Mouse (Mus musculus) layer of hippocampus, adult 18-20 months (tissue): ENCODE measurements at regions not wholly inside any gene's neighbourhood (a gene's known extent, or its start where the extent isn't known, plus 50 kb on each side); places are given as distances from the start of the nearest gene placed in this dataset.

Source experiments
- DNase-seq, 2 experiments: peaks; one replicate each; pipeline ENCODE4 v3.0.0; 2022; ENCODE audit warnings: low spot score in 2 of 2

DNA sequence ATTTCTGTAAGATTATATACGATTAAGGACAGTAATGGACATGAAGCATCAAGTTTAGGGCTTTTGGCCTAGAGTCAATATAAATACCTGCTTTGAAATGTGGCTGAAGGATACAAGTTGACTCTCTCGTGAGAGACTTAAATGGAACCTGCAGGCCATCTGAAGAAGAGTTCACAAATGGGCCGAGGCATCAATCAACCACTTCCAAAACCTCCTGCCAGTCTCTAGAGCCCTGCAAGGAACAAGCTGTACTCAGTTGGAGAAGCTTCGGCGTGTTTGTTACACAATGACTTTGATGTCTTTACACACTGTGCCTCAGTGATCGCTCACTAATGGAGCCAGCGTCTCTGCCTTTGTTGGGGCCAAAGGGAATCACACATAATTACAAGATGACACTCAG, 146.1 kb upstream of the Ccnd2 start:
- DNase-seq, result no peak

- no peak for DNase-seq
Measured at GRCm38 (mm10) chr6:127311192-127312054, 135.2 kb upstream of the Parp11 start.

DNA sequence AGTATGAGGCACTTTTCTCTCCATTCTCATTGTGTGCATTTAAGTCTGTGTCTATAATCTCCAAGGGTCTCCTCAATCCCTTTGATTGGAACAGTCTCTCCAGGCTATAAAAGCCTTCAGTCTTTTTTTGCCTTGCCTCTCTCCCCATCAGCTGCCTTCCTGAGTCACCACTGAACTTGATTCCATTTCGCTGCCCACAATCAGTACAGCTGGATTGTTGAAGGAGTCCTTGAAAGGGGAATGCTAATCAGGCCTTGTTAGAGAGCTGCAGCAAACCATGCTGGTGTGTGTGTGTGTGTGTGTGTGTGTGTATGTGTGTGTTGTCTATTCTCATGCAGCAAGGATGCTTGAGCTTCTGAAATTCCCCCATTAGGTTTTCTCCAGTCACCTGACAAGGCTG, 129.3 kb upstream of the Parp11 start:
- DNase-seq, result no peak

- DNase-seq, result no peak
Measured at GRCm38 (mm10) chr6:127318746-127319582, 127.7 kb upstream of the Parp11 start.

DNA sequence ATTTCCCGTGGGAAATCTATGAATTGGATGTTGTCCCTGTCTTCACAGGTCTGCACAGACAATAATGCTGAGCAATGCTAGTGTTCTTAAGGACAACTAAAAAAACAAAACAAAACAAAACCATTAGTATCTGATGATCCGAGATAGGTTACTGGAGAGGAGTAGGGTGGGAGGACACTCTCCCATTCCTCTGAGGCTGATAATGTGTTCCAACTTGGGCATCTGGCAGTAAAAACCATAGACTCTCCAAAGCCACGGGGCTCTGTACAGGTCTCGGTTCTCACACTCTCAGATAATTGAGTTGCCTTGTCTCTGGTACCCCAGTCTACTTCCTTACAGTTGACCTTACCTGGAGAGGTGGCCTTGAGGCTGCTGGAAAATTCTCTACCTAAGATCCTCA, 126.0 kb upstream of the Parp11 start:
- no peak for DNase-seq

- no peak for DNase-seq
Measured at GRCm38 (mm10) chr6:127321031-127321430, 125.6 kb upstream of the Parp11 start.

DNA sequence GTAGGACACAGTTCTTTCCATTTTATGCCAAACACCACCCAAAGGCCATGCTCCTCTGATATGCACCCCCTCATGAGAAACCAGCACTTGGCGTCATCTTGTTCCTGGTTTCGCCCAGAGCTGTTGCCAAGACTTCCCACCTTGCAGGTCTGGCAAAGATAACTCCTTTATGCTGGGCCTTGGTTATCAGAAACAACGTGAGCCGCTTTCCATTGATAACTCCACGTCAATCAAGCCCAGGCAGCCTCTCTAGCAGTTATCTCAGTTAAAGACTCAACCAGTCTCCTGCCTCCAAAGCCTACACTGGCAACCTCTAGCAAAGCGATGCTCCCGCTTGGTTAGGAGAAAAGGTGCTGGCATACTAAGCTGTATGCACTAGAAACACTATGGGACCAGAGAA, 124.2 kb upstream of the Parp11 start:
- DNase-seq, result no peak

DNA sequence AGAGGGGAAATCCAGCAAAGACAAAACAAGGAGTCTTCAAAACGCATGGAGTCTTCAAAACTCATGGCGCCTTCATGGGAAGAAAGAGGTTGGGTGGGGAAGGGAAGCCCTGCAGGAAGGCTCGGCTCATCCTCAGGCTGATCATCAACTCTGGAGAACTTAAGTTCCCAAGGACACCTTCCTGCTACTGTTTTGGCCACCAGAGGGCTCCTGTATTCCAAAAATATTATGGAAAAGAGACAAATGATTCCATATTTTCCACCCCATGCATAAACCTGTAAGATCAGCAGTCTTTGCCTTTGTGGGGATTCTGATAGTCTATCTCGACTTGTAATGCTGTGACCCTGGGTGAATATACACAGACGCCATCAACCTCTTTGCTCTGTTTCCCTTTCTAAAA, 121.7 kb upstream of the Parp11 start:
- DNase-seq, result peak; percentile 51 to 82

- no peak for DNase-seq
Measured at GRCm38 (mm10) chr6:127325596-127326332, 120.9 kb upstream of the Parp11 start.

DNA sequence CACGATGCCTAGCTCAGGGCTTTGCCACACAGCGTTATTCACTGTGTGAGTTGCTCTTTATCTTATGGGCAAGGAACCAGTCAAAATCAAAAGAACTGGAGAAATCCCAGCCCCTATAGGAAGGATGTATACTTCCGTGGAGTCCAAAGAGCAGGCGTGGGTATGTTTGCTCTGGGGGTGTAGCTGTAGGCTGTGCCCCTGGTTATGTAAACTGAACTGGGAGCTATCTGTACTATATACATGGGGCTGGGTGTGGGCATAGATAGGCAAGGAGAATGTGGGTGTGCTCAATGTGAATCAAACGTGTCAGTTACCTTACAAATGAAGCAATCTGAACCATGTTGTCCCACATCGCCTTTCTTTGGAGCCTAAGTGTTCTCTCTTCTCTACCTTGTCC, 120.3 kb upstream of the Parp11 start:
- no peak for DNase-seq

DNA sequence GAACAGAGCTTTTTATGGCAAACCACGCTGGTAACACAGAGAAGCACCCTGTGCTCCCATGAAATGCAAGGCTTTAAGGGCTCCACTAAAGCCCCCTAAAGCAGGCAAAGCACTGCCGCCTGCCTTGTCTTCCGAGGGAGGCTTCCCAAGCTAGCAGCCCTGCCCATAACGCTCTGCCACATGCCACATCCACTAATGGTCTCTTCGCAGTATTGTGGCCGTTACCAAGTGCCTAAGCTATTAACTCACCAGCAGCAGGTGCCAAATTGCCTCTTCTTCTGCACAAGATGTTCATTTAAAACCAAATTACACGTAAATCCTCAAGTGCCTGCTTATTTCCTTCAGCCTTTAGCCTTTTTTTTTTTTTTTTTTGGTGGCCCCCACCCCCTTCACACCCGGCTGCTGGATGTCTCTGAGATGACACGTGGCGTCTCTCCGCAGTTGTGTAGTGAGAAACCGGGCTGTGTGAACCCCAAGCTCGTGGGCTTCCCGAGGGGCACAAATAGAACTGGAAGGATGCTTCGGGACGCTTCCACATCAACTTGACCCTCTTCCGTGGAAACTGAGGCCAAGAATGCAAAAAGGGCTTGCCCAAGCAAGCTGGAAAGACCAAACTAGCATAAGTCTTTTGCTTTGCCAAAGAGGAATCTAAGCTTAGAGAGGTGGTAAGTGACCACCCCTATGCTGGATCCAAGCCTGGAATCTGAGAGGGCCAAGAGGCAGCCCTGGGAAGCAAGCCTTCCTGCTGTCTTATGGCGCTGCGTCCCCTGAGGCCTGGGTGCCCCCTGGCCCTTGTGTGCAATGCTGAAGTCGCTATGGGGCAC, 117.2 kb upstream of the Parp11 start:
- no peak for DNase-seq

- peak; percentile 62 to 79 for DNase-seq
Measured at GRCm38 (mm10) chr6:127330015-127330705, 116.5 kb upstream of the Parp11 start.

DNA sequence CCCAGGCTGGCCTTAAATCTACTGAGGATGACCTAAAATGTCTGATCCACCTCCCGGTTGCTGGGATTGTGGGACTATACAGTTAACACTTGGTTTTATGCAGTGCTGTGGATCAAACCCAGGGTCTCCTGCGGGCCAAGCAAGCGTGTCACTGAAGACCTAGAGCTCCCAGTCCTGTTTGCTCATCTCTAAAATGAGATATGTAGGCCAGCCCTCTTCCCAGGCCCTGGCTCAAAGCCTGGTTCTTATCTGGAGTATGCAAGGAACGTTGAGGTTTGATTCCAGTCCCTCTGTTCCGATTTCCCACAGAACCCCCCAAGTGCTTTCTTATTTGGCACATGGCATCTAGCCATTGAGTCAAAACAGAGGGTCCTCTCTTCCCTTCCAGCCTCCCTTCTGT, 115.5 kb upstream of the Parp11 start:
- no peak for DNase-seq

DNA sequence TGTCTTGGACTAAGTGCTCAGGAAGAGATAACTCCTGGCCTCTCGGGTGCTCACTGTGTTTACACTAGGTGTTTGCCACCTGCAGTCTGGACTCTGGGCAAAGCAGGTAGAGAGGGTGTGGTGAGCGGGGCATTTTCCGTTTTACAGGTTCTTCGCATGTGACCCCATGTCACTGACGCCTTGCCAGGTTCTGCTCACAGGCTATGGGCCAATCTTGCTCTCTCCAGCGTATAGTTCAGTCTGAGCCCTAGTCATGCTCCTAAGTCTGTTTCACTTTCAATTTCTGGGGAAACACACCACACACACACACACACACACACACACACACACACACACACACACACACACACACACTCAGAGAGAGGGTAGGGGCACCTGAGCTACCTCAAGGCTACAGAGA, 112.4 kb upstream of the Parp11 start:
- no peak for DNase-seq

- DNase-seq, result no peak
Measured at GRCm38 (mm10) chr6:127335462-127335886, 111.2 kb upstream of the Parp11 start.

DNA sequence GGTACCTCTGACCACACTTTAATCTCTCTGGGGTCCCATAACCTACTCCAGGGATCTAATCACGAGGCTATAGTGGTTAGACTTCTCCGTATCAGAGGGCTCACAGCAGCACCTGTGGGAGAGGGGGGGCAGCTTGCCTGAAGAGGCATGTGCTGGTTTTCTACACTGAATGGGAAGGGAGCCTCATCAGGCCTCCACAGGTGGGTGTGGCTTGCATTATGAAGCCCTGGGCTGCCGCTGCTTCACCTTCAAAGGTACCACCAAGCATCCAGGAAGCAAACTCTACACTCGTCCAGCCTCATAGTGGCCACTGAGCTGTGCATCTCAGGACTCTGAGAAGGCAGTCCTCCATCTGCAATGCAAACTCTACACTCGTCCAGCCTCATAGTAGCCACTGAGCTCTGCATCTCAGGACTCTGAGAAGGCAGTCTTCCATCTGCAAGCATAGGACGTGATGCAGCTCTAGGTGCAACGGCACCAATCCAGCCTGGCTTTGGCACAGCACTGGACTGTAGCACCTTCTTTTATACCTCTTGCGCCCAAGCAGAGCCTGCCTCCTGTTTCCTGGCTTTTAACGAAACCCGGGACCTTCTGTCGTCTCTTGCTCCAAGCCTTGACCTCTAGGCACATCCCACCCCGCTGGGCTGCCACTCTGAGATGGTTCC, 110.5 kb upstream of the Parp11 start:
- DNase-seq, result no peak

GRCm38 (mm10) chr6:127336681-127337397, 109.8 kb upstream of the Parp11 start:
- DNase-seq, result peak; percentile 60 to 77

DNA sequence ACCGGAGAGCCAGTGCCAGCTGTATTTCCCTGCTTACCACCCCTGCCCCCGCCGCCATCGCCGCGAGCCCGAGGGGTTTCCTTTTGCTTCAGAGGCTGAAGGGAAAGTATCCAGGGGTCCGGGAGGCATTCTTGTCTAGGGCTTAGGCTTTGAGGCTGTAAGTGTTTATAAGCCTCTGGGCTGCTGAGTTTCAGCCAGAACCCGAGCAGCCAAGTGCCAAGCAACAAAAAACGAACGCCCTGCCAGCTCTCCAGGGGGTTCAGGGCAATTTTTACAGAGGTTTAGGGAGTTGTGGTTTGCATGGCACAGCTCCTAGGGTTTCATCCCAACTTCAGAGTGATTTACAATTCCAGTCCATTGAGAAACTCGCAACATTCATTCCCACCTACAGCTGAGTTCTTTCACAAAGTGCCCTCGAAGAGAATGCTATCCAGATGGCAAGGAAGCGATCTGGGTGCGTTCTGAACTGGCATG, 109.2 kb upstream of the Parp11 start:
- peak in 1 of 2 experiments; percentile 47 for DNase-seq

- no peak for DNase-seq
Measured at GRCm38 (mm10) chr6:127338412-127338811, 108.2 kb upstream of the Parp11 start.
